Comparison of ENCODE assay signal across 7 mouse cellular contexts in the genomic region with DNA sequence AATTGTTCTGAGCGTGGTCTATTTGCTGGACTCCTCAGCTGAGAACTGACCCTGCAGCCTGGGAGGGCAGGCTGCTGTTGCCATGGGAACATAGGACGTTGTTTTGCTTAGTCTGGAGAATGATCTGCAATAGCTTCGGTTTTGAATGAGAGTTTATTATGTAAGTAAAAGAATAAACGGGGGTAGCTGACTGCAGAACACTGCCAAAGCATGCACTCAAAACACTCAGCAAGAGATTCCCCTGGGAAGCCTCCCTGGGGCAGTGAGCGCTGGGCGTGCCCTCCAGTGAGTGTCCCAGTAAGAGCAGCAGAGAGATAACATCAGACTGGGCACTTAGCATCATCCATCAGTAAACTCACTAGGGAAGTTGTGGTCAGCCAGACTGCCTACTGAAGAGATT.
DNase-seq lines count a peak whose midpoint lies in the region; ATAC-seq lines count a peak whose summit lies in the region.

No protein-coding gene starts in this region.

- H3K27ac ChIP-seq in forebrain, embryonic 14.5 days (ENCODE audit: low read depth, low read length) = no peak overlapping the region
- peak overlapping the region; percentile 55; the same call in 1 of the 2 replicates for H3K27ac ChIP-seq in midbrain, embryonic 15.5 days

- H3K9ac ChIP-seq in forebrain, embryonic 14.5 days (ENCODE audit: low read length) = no peak overlapping the region
- H3K9ac ChIP-seq in midbrain, embryonic 15.5 days = no peak overlapping the region

- peak overlapping the region; percentile 25; the same call in 1 of the 2 replicates for H3K4me2 ChIP-seq in forebrain, embryonic 14.5 days (ENCODE audit: low read length)
- H3K4me2 ChIP-seq in midbrain, embryonic 15.5 days = peak overlapping the region; percentile 26

- no peak overlapping the region for H3K4me3 ChIP-seq in forebrain, embryonic 14.5 days (ENCODE audit: low read depth, low read length)
- H3K4me3 ChIP-seq in midbrain, embryonic 15.5 days = 0 out of 2 replicates have a peak overlapping the region, but pooled peaks have one; percentile 10

- ATAC-seq in forebrain, embryonic 14.5 days = peak; percentile 33; the same call in 1 of the 2 replicates
- ATAC-seq in midbrain, embryonic 15.5 days (replicated peaks) = peak; percentile 55

- DNase-seq in ovary, postnatal 36 days (ENCODE audit: low spot score) = peak; percentile 25
- no peak for DNase-seq in ovary, postnatal 10 days (ENCODE audit: low spot score)
- peak; percentile 58 for DNase-seq in forebrain, embryonic 14.5 days (ENCODE audit: low spot score)
- DNase-seq in kidney, adult 8-10 months = peak; percentile 14 to 30
- DNase-seq in cerebellum, adult 9-10 months = no peak
- DNase-seq in right cerebral cortex, postnatal 4 days = no peak

- H3K27me3 ChIP-seq in forebrain, embryonic 14.5 days (replicated peaks; ENCODE audit: control insufficient read depth, insufficient read depth, low read length) = no peaks in the 10 kb centered on the region
- H3K27me3 ChIP-seq in midbrain, embryonic 15.5 days (replicated peaks) = no peaks in the 10 kb centered on the region

- peaks cover 11% of the 10 kb centered on the region for H3K4me1 ChIP-seq in forebrain, embryonic 14.5 days (ENCODE audit: control insufficient read depth, insufficient read depth, low read length)
- H3K4me1 ChIP-seq in midbrain, embryonic 15.5 days = peaks cover 25% of the 10 kb centered on the region

- 10% methylated on average over 6 of the region's 6 CpGs for WGBS in forebrain, embryonic 14.5 days
- WGBS in midbrain, embryonic 15.5 days = 3% methylated on average over 6 of the region's 6 CpGs

- H3K9me3 ChIP-seq in forebrain, embryonic 14.5 days (replicated peaks; ENCODE audit: control insufficient read depth, low read length) = no peaks in the 10 kb centered on the region
- no peaks in the 10 kb centered on the region for H3K9me3 ChIP-seq in midbrain, embryonic 15.5 days

- H3K36me3 ChIP-seq in forebrain, embryonic 14.5 days (ENCODE audit: control insufficient read depth, insufficient read depth, low read length) = no peaks in the 10 kb centered on the region
- H3K36me3 ChIP-seq in midbrain, embryonic 15.5 days (replicated peaks) = no peaks in the 10 kb centered on the region

Comparison
In these comparisons a context has a peak if more than half of its experiments do, and no peak if none do; other contexts are left out.
1. DNase-seq: peak in ovary, postnatal 36 days (single experiment), forebrain, embryonic 14.5 days (single experiment) and kidney, adult 8-10 months (2 of 2); none in ovary, postnatal 10 days (single experiment), cerebellum, adult 9-10 months (single experiment) and right cerebral cortex, postnatal 4 days (single experiment).